Mouse (Mus musculus): Measurements from ENCODE around the gene Rasl11a. TPM values are rescaled to one million over a fixed set of nuclear protein-coding genes. Genes with fewer than 3 reads are reported as not detected.
"Not testable (repeated sequence)": the region's sequence is repeated elsewhere in the genome, so short reads cannot be mapped to it uniquely, and the experiment has no call there.

The Rasl11a gene
- total RNA-seq, 2 experiments from 2014 or later = 17.6 to 21.7 TPM

DNA sequence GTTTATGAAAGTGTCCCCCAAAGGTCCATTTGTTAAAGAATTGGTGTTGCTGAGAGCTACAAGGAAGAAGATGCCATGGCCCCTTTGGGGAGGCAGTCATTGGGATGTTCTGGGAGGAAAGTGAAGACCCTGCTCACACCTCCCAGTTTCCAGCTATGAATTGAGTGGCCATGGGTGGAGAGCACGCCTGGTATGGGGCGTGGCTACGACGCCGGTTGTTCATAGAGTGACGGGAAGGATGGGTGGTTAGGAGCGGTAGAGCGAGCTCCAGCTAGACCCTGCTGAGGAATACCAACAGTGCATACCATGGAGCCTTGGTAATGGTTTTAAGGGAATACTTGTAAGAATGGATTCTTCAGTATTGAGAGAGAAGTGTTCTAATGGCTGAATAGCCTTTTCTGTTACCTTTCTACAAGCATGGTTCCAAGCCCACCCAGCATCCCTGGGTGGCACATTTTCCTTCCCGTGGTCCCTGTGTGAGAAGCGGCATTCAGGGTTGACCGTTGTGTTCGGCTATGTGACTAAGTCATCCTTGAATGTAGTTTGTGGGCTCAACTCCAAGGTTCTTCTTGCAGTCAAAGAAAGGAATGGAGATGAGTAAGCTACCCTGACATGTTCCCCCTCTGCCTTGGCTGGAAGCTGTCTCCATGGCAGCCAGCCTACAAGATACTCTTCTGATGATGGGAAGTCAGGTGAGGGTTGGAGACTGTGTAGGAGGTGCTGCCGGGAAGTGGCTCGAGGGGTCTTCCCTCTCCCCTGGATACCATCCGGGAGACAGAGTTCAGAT lies 38.8 kb downstream of the Rasl11a start:
- no peak for DNase-seq (ENCODE audit: low spot score in 2 of 2)

DNA sequence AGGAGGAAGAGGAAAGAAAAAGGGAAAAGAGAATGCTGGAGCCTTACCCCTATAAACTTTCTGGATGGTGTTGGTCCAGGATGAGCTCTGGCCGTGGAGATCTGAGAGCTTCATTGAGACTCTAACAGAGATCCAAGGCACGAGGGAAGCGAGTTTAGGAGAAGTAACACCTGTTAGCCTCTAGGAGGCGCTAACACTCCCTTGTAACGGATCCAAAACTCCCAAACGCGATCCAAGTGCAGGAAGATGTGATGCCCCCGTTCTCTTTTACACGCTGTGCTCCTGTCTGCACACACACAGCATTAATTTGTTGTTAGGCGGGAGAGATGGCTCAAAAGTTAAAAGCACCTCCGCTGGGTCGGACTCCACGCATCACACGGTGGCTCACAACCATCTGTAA lies 46.3 kb downstream of the Rasl11a start:
- peak; percentile 58 to 62 for DNase-seq (ENCODE audit: low spot score in 2 of 2)

- DNase-seq (ENCODE audit: low spot score in 2 of 2) = no peak
Observed at GRCm38 (mm10) chr5:146892904-146893303, 48.0 kb downstream of the Rasl11a start.

DNA sequence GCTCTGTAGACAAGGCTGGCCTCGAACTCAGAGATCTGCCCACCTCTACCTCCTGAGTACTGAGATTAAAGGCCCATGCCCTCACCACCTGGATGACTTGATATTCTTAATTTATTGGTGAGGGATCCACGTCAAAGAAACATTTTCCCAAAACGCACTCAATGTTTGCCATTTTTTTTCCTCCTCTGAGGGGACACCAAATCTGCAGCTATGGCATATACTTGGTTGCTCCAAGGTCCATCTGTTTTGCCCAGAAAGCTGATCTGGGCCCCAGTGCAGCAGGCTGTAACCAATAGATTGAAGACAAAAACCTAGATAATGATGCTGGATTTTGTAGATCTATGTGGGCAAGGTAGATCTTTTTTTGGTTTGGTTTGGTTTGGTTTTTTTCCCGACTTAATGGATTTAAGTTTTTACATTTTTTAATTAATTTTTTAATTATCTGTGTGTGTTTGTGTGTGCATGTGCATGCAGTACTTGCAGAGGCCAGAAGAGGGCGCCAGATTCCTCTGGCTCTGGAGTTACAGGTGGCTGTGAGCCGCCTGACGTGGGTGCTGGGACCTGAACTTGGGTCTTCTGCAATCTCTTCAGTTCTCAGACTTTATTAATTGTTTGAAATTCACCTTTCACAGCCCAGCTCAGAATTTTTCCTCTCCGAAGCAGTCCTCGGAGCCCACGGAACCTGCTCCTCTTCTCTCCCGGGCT lies 48.8 kb downstream of the Rasl11a start:
- no peak for DNase-seq (ENCODE audit: low spot score in 2 of 2)

GRCm38 (mm10) chr5:146895667-146896066 lies 50.8 kb downstream of the Rasl11a start:
- DNase-seq (ENCODE audit: low spot score in 2 of 2) = not testable (repeated sequence)

DNA sequence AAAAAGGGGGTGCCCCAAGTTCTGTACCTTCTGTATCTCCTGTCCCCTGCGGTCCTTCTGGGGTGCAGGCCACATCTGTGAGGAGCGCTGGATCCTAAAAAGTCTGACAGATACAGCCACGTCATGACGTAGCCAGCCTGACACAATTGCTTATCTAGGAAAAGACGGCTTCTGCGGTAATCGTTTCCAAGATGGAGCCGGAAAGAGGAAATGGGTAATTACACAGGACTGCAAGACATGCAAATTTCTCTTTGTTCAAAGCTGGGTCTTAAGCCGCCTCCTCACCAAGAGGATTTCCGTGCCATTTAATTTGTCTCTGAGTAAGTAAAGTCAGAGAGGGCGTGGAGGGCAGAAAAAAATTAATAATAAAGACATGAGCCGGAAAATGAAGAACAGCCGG lies 52.1 kb downstream of the Rasl11a start:
- no peak for DNase-seq (ENCODE audit: low spot score in 2 of 2)

Other genes starting within 250 kb of the Rasl11a start
- 10 to 100 TPM; 64.4 to 67.3 TPM for gene Usp12, start 50.1 kb upstream of the Rasl11a start, total RNA-seq (2021)
- 100 to 1,000 TPM; 264 to 265 TPM for gene Rpl21, start 12.2 kb upstream of the Rasl11a start, total RNA-seq (2021)
- gene Gtf3a, start 103.6 kb downstream of the Rasl11a start, total RNA-seq (2021) = 10 to 100 TPM; 29.0 to 33.9 TPM
- 10 to 100 TPM; 15.5 to 17.8 TPM for gene Mtif3, start 118.7 kb downstream of the Rasl11a start, total RNA-seq (2021)
- gene Lnx2, start 231.5 kb downstream of the Rasl11a start, total RNA-seq (2021) = 1 to 10 TPM; 6.5 to 8.9 TPM
- 10 to 100 TPM; 80.3 to 84.0 TPM for gene Polr1d, start 232.0 kb downstream of the Rasl11a start, total RNA-seq (2021)